8 mouse cellular contexts compared by ENCODE assay signal in genomic region chr12:111713880-111714279, GRCm38 (mm10). TPM values are rescaled to one million over a fixed set of nuclear protein-coding genes. Genes with fewer than 3 reads are reported as not detected.
DNase-seq lines count a peak whose midpoint lies in the region; ATAC-seq and TF ChIP-seq lines count a peak whose summit lies in the region.
"Not testable (repeated sequence)": the region's sequence is repeated elsewhere in the genome, so short reads cannot be mapped to it uniquely, and the experiment has no call there.

No protein-coding gene starts in this region.

- peaks cover 14% of the 10 kb centered on the region for H3K4me1 ChIP-seq in brown adipose tissue, adult 24 weeks (ENCODE audit: control insufficient read depth, insufficient read depth, insufficient read length, low read length)
- H3K4me1 ChIP-seq in forebrain, embryonic 10.5 days: peaks cover 49% of the 10 kb centered on the region
- peaks cover 15% of the 10 kb centered on the region for H3K4me1 ChIP-seq in heart, embryonic 12.5 days (replicated peaks)
- H3K4me1 ChIP-seq in hindbrain, embryonic 16.5 days (ENCODE audit: control insufficient read depth, insufficient read depth, low read depth, low read length): peaks cover 18% of the 10 kb centered on the region
- H3K4me1 ChIP-seq in liver, embryonic 16.5 days (ENCODE audit: control insufficient read depth, low read depth, low read length): peaks cover 11% of the 10 kb centered on the region
- peaks cover 15% of the 10 kb centered on the region for H3K4me1 ChIP-seq in midbrain, embryonic 14.5 days (ENCODE audit: control insufficient read depth, insufficient read depth, low read length)
- H3K4me1 ChIP-seq in stomach, embryonic 15.5 days: peaks cover 20% of the 10 kb centered on the region

- not testable (repeated sequence) for H3K27me3 ChIP-seq in forebrain, embryonic 10.5 days (ENCODE audit: poor library complexity, severe bottlenecking); heart, embryonic 12.5 days (replicated peaks); hindbrain, embryonic 16.5 days (replicated peaks; ENCODE audit: control insufficient read depth, insufficient read depth, low read length); liver, embryonic 16.5 days (ENCODE audit: control insufficient read depth, insufficient read depth, low read depth, low read length); midbrain, embryonic 14.5 days (ENCODE audit: control insufficient read depth, insufficient read depth, low read length); stomach, embryonic 15.5 days (replicated peaks)

- intact Hi-C loops in left cerebral cortex, adult 2 months (cut with DNase I): loop anchor here (5.0 kb wide), 1 partner anchor 47 kb away; no protein-coding TSS in a partner anchor

- H3K9me3 ChIP-seq in forebrain, embryonic 10.5 days; heart, embryonic 12.5 days (replicated peaks); hindbrain, embryonic 16.5 days (ENCODE audit: control insufficient read depth, low read length); liver, embryonic 16.5 days (replicated peaks; ENCODE audit: control insufficient read depth, low read length); midbrain, embryonic 14.5 days (ENCODE audit: control insufficient read depth, low read length); stomach, embryonic 15.5 days: not testable (repeated sequence)

- peaks cover 50% of the 10 kb centered on the region for H3K36me3 ChIP-seq in forebrain, embryonic 10.5 days (replicated peaks)
- peaks cover 31% of the 10 kb centered on the region for H3K36me3 ChIP-seq in heart, embryonic 12.5 days
- H3K36me3 ChIP-seq in hindbrain, embryonic 16.5 days (ENCODE audit: control insufficient read depth, insufficient read depth, low read length): peaks cover 14% of the 10 kb centered on the region
- peaks cover 21% of the 10 kb centered on the region for H3K36me3 ChIP-seq in liver, embryonic 16.5 days (ENCODE audit: control insufficient read depth, insufficient read depth)
- H3K36me3 ChIP-seq in midbrain, embryonic 14.5 days (ENCODE audit: control insufficient read depth, insufficient read depth, low read length): peaks cover 23% of the 10 kb centered on the region
- H3K36me3 ChIP-seq in stomach, embryonic 15.5 days: peaks cover 25% of the 10 kb centered on the region

- H3K9ac ChIP-seq in heart, embryonic 12.5 days; hindbrain, embryonic 16.5 days (ENCODE audit: low read depth, low read length); liver, embryonic 16.5 days (ENCODE audit: low read depth, low read length); stomach, embryonic 15.5 days: not testable (repeated sequence)
- peak overlapping the region; percentile 93; the same call in 1 of the 2 replicates for H3K9ac ChIP-seq in midbrain, embryonic 14.5 days (replicated peaks; ENCODE audit: low read length)

- 86% methylated on average over 6 of the region's 6 CpGs for WGBS in forebrain, embryonic 10.5 days
- WGBS in heart, embryonic 12.5 days: 75% methylated on average over 6 of the region's 6 CpGs
- 75% methylated on average over 6 of the region's 6 CpGs for WGBS in hindbrain, embryonic 16.5 days
- WGBS in liver, embryonic 16.5 days (ENCODE audit: insufficient replicate concordance): 56% methylated on average over 6 of the region's 6 CpGs
- 78% methylated on average over 6 of the region's 6 CpGs for WGBS in midbrain, embryonic 14.5 days
- WGBS in stomach, embryonic 15.5 days: 70% methylated on average over 6 of the region's 6 CpGs

- not testable (repeated sequence) for H3K27ac ChIP-seq in brown adipose tissue, adult 24 weeks (replicated peaks; ENCODE audit: low read depth, low read length); heart, embryonic 12.5 days (ENCODE audit: poor library complexity, severe bottlenecking); hindbrain, embryonic 16.5 days (ENCODE audit: low read depth, low read length); left cerebral cortex, adult 2 months; liver, embryonic 16.5 days (ENCODE audit: low read length); midbrain, embryonic 14.5 days (replicated peaks; ENCODE audit: low read depth, low read length); stomach, embryonic 15.5 days
- H3K27ac ChIP-seq in forebrain, embryonic 10.5 days: peak overlapping the region; percentile 30; the same call in 1 of the 2 replicates

- not testable (repeated sequence) for TF ChIP-seq CTCF in left cerebral cortex, adult 2 months (IDR thresholded peaks at IDR 0.05)

- ATAC-seq in heart, embryonic 12.5 days (ENCODE audit: insufficient number of reproducible peaks, low FRiP score); hindbrain, embryonic 16.5 days; liver, embryonic 16.5 days (ENCODE audit: low read depth); midbrain, embryonic 14.5 days (ENCODE audit: low FRiP score, low TSS enrichment); stomach, embryonic 15.5 days (ENCODE audit: insufficient read depth, low FRiP score, low read depth): not testable (repeated sequence)

- DNase-seq in forebrain, embryonic 10.5 days (ENCODE audit: extremely low spot score, low spot score); left cerebral cortex, adult 2 months (ENCODE audit: extremely low spot score in 1 of 2, low spot score in 2 of 2); midbrain, embryonic 14.5 days: not testable (repeated sequence)

- H3K4me2 ChIP-seq in heart, embryonic 12.5 days: peak overlapping the region; percentile 90
- H3K4me2 ChIP-seq in hindbrain, embryonic 16.5 days (ENCODE audit: low read length): peak overlapping the region; percentile 79
- peak overlapping the region; percentile 85 for H3K4me2 ChIP-seq in liver, embryonic 16.5 days (ENCODE audit: low read depth, low read length)
- H3K4me2 ChIP-seq in midbrain, embryonic 14.5 days (ENCODE audit: low read length): peak overlapping the region; percentile 87
- peak overlapping the region; percentile 72 for H3K4me2 ChIP-seq in stomach, embryonic 15.5 days

- peak overlapping the region; percentile 32; the same call in 1 of the 2 replicates for H3K4me3 ChIP-seq in brown adipose tissue, adult 24 weeks (ENCODE audit: insufficient read depth, low read depth, low read length)
- H3K4me3 ChIP-seq in forebrain, embryonic 10.5 days: peak overlapping the region; percentile 99
- H3K4me3 ChIP-seq in heart, embryonic 12.5 days: peak overlapping the region; percentile 100
- peak overlapping the region; percentile 98 for H3K4me3 ChIP-seq in hindbrain, embryonic 16.5 days (ENCODE audit: low read length)
- peak overlapping the region; percentile 79 for H3K4me3 ChIP-seq in left cerebral cortex, adult 2 months
- peak overlapping the region; percentile 89 for H3K4me3 ChIP-seq in liver, embryonic 16.5 days (ENCODE audit: low read depth, low read length)
- peak overlapping the region; percentile 98 for H3K4me3 ChIP-seq in midbrain, embryonic 14.5 days (replicated peaks; ENCODE audit: low read depth, low read length)
- H3K4me3 ChIP-seq in stomach, embryonic 15.5 days (replicated peaks): peak overlapping the region; percentile 77

RNA-seq across cellular contexts. Expression of gene Apopt1, which starts 0.8 kb away (rescaled TPM):
- polyA plus RNA-seq in brown adipose tissue, adult 24 weeks (2012; ENCODE audit: insufficient read depth, insufficient read length, missing spikeins): 123 and 134 TPM in 2 replicates
- 57.9 and 62.6 TPM in 2 replicates for polyA plus RNA-seq in forebrain, embryonic 10.5 days (2016; fragmentation: Nextera tagmentation; extraction: Ambion mirVana)
- 46.6 and 48.8 TPM in 2 replicates for polyA plus RNA-seq in heart, embryonic 12.5 days (2016; fragmentation: Nextera tagmentation; extraction: Ambion mirVana)
- polyA plus RNA-seq in hindbrain, embryonic 16.5 days (2015; fragmentation: Nextera tagmentation; extraction: Ambion mirVana): 52.9 and 54.7 TPM in 2 replicates
- total RNA-seq in left cerebral cortex, adult 2 months (2021): 10 to 100 TPM; 36.2 to 38.8 TPM
- polyA plus RNA-seq in liver, embryonic 16.5 days (2015; fragmentation: Nextera tagmentation; extraction: Ambion mirVana): 17.5 TPM in 2 replicates
- polyA plus RNA-seq in midbrain, embryonic 14.5 days (2014; fragmentation: Nextera tagmentation; extraction: Ambion mirVana): 57.6 and 66.0 TPM in 2 replicates
- 46.4 and 51.3 TPM in 2 replicates for polyA plus RNA-seq in stomach, embryonic 15.5 days (2015; fragmentation: Nextera tagmentation; extraction: Ambion mirVana)

RNA-seq across cellular contexts. Expression of gene Bag5, which starts 0.8 kb away (rescaled TPM):
- 16.2 and 18.1 TPM in 2 replicates for polyA plus RNA-seq in brown adipose tissue, adult 24 weeks (2012; ENCODE audit: insufficient read depth, insufficient read length, missing spikeins)
- 56.5 and 57.5 TPM in 2 replicates for polyA plus RNA-seq in forebrain, embryonic 10.5 days (2016; fragmentation: Nextera tagmentation; extraction: Ambion mirVana)
- 40.2 and 41.3 TPM in 2 replicates for polyA plus RNA-seq in heart, embryonic 12.5 days (2016; fragmentation: Nextera tagmentation; extraction: Ambion mirVana)
- polyA plus RNA-seq in hindbrain, embryonic 16.5 days (2015; fragmentation: Nextera tagmentation; extraction: Ambion mirVana): 65.3 and 65.7 TPM in 2 replicates
- total RNA-seq in left cerebral cortex, adult 2 months (2021): 10 to 100 TPM; 60.9 to 61.8 TPM
- polyA plus RNA-seq in liver, embryonic 16.5 days (2015; fragmentation: Nextera tagmentation; extraction: Ambion mirVana): 14.1 and 14.4 TPM in 2 replicates
- 67.3 and 72.9 TPM in 2 replicates for polyA plus RNA-seq in midbrain, embryonic 14.5 days (2014; fragmentation: Nextera tagmentation; extraction: Ambion mirVana)
- polyA plus RNA-seq in stomach, embryonic 15.5 days (2015; fragmentation: Nextera tagmentation; extraction: Ambion mirVana): 49.5 and 50.9 TPM in 2 replicates

RNA-seq across cellular contexts. Expression of gene Trmt61a, which starts 36.0 kb away (rescaled TPM):
- 2.9 and 3.2 TPM in 2 replicates for polyA plus RNA-seq in brown adipose tissue, adult 24 weeks (2012; ENCODE audit: insufficient read depth, insufficient read length, missing spikeins)
- polyA plus RNA-seq in forebrain, embryonic 10.5 days (2016; fragmentation: Nextera tagmentation; extraction: Ambion mirVana): 23.7 and 23.8 TPM in 2 replicates
- polyA plus RNA-seq in heart, embryonic 12.5 days (2016; fragmentation: Nextera tagmentation; extraction: Ambion mirVana): 8.8 and 10.2 TPM in 2 replicates
- polyA plus RNA-seq in hindbrain, embryonic 16.5 days (2015; fragmentation: Nextera tagmentation; extraction: Ambion mirVana): 8.8 and 11.1 TPM in 2 replicates
- total RNA-seq in left cerebral cortex, adult 2 months (2021): 10 to 100 TPM; 18.9 to 20.2 TPM
- 3.7 and 4.6 TPM in 2 replicates for polyA plus RNA-seq in liver, embryonic 16.5 days (2015; fragmentation: Nextera tagmentation; extraction: Ambion mirVana)
- 7.0 and 8.0 TPM in 2 replicates for polyA plus RNA-seq in midbrain, embryonic 14.5 days (2014; fragmentation: Nextera tagmentation; extraction: Ambion mirVana)
- polyA plus RNA-seq in stomach, embryonic 15.5 days (2015; fragmentation: Nextera tagmentation; extraction: Ambion mirVana): 14.6 TPM in 2 replicates

RNA-seq across cellular contexts. Expression of gene Ckb, which starts 41.7 kb away (rescaled TPM):
- polyA plus RNA-seq in brown adipose tissue, adult 24 weeks (2012; ENCODE audit: insufficient read depth, insufficient read length, missing spikeins): 20.8 and 30.3 TPM in 2 replicates
- 1,567 and 1,577 TPM in 2 replicates for polyA plus RNA-seq in forebrain, embryonic 10.5 days (2016; fragmentation: Nextera tagmentation; extraction: Ambion mirVana)
- 363 and 373 TPM in 2 replicates for polyA plus RNA-seq in heart, embryonic 12.5 days (2016; fragmentation: Nextera tagmentation; extraction: Ambion mirVana)
- 1,949 and 2,238 TPM in 2 replicates for polyA plus RNA-seq in hindbrain, embryonic 16.5 days (2015; fragmentation: Nextera tagmentation; extraction: Ambion mirVana)
- 1,000 to 10,000 TPM; 1,837 to 1,872 TPM for total RNA-seq in left cerebral cortex, adult 2 months (2021)
- 39.2 and 44.8 TPM in 2 replicates for polyA plus RNA-seq in liver, embryonic 16.5 days (2015; fragmentation: Nextera tagmentation; extraction: Ambion mirVana)
- 1,414 and 1,526 TPM in 2 replicates for polyA plus RNA-seq in midbrain, embryonic 14.5 days (2014; fragmentation: Nextera tagmentation; extraction: Ambion mirVana)
- 607 and 634 TPM in 2 replicates for polyA plus RNA-seq in stomach, embryonic 15.5 days (2015; fragmentation: Nextera tagmentation; extraction: Ambion mirVana)

RNA-seq across cellular contexts. Expression of gene Klc1, which starts 44.8 kb away (rescaled TPM):
- polyA plus RNA-seq in brown adipose tissue, adult 24 weeks (2012; ENCODE audit: insufficient read depth, insufficient read length, missing spikeins): 20.6 and 63.5 TPM in 2 replicates
- 137 and 141 TPM in 2 replicates for polyA plus RNA-seq in forebrain, embryonic 10.5 days (2016; fragmentation: Nextera tagmentation; extraction: Ambion mirVana)
- polyA plus RNA-seq in heart, embryonic 12.5 days (2016; fragmentation: Nextera tagmentation; extraction: Ambion mirVana): 113 and 117 TPM in 2 replicates
- 630 and 654 TPM in 2 replicates for polyA plus RNA-seq in hindbrain, embryonic 16.5 days (2015; fragmentation: Nextera tagmentation; extraction: Ambion mirVana)
- 100 to 1,000 TPM; 746 to 823 TPM for total RNA-seq in left cerebral cortex, adult 2 months (2021)
- polyA plus RNA-seq in liver, embryonic 16.5 days (2015; fragmentation: Nextera tagmentation; extraction: Ambion mirVana): 14.5 and 14.6 TPM in 2 replicates
- polyA plus RNA-seq in midbrain, embryonic 14.5 days (2014; fragmentation: Nextera tagmentation; extraction: Ambion mirVana): 621 and 628 TPM in 2 replicates
- 97.8 and 113 TPM in 2 replicates for polyA plus RNA-seq in stomach, embryonic 15.5 days (2015; fragmentation: Nextera tagmentation; extraction: Ambion mirVana)

Comparison
In these comparisons a context has a peak if more than half of its experiments do, and no peak if none do; other contexts are left out.
1. H3K4me3 ChIP-seq: peak in every context shown above with its lines; median percentile 100 in heart, embryonic 12.5 days; 99 in forebrain, embryonic 10.5 days; 98 in hindbrain, embryonic 16.5 days; 98 in midbrain, embryonic 14.5 days; 89 in liver, embryonic 16.5 days; 79 in left cerebral cortex, adult 2 months; 77 in stomach, embryonic 15.5 days; 32 in brown adipose tissue, adult 24 weeks.